Mouse (Mus musculus) limb, embryonic 14.5 days (tissue): Measurements from ENCODE around the gene Add2. TPM values are rescaled to one million over a fixed set of nuclear protein-coding genes. Genes with fewer than 3 reads are reported as not detected.

Experiments
- ATAC-seq: fragments of 200-750 bp; cut with Nextera tagmentation; 2 replicates; pipeline ENCODE4 v1.8.0; 2017; ENCODE audit warnings: low read depth, moderate number of reproducible peaks, moderate TSS enrichment; ENCODE audit not compliant: low FRiP score
- DNase-seq: peaks from one replicate; pipeline ENCODE4 v3.0.0-alpha.2; 2015; ENCODE audit warnings: low spot score
- H3K27ac ChIP-seq: fragments of 300-500 bp; sonication (generic); replicated peaks from 2 replicates; pipeline ENCODE4 v1.5.1; 2014; ENCODE audit warnings: low read depth, mild to moderate bottlenecking, low read length, moderate library complexity, mixed read lengths
- H3K27me3 ChIP-seq: fragments of 300-500 bp; sonication (generic); 2 replicates; pipeline ENCODE4 v1.6.1; 2014; ENCODE audit warnings: low read length, mixed read lengths; ENCODE audit not compliant: control insufficient read depth, insufficient read depth
- H3K36me3 ChIP-seq: fragments of 300-500 bp; sonication (generic); 2 replicates; pipeline ENCODE4 v1.6.1; 2014; ENCODE audit warnings: mild to moderate bottlenecking, low read length, moderate library complexity, mixed read lengths; ENCODE audit not compliant: control insufficient read depth, insufficient read depth
- H3K4me1 ChIP-seq: fragments of 300-500 bp; sonication (generic); 2 replicates; pipeline ENCODE4 v1.6.1; 2014; ENCODE audit warnings: antibody characterized with exemption, low read length, mixed read lengths; ENCODE audit not compliant: control insufficient read depth, insufficient read depth
- H3K4me2 ChIP-seq: fragments of 300-500 bp; sonication (generic); replicated peaks from 2 replicates; pipeline ENCODE4 v1.6.1; 2014; ENCODE audit warnings: low read depth, mild to moderate bottlenecking, low read length, moderate library complexity; ENCODE audit not compliant: severe bottlenecking
- H3K4me3 ChIP-seq: fragments of 300-500 bp; sonication (generic); replicated peaks from 2 replicates; pipeline ENCODE4 v1.5.1; 2014; ENCODE audit warnings: low read length
- H3K9ac ChIP-seq: fragments of 300-500 bp; sonication (generic); 2 replicates; pipeline ENCODE4 v1.6.1; 2014; ENCODE audit warnings: mild to moderate bottlenecking, low read depth, low read length, moderate library complexity; ENCODE audit not compliant: severe bottlenecking
- H3K9me3 ChIP-seq: fragments of 300-500 bp; sonication (generic); 2 replicates; pipeline ENCODE4 v1.6.1; 2016; ENCODE audit warnings: low read length; ENCODE audit not compliant: control insufficient read depth
- POLR2A ChIP-seq: fragments of 200-500 bp; IDR thresholded peaks from 2 replicates; pipeline ENCODE4 v1.8.0; 2012; ENCODE audit warnings: inconsistent platforms, mild to moderate bottlenecking, moderate library complexity, borderline replicate concordance; ENCODE audit not compliant: insufficient read depth, insufficient read length; ENCODE audit errors: extremely low read depth
- WGBS: fragments of 180-500 bp; shearing (Covaris S2); extraction: QIAGEN DNeasy Blood & Tissue Kit; methylation state at CpG from one replicate; pipeline ENCODE4 v1.1.7; 2014; 5-methylcytosine and 5-hydroxymethylcytosine counted together
- polyA plus RNA-seq, 2 experiments: library from polyadenylated mRNA; depleted of rRNA in 1 of 2; stranded (reverse) in 1 of 2; unstranded in 1 of 2; fragments of >200 nt; fragmentation: Nextera tagmentation in 1 of 2; extraction: Ambion mirVana in 1 of 2; gene quantifications; 2 replicates each; pipeline versions ENCODE4 v1.2.1 to v1.2.3; 2012 to 2014

Add2 gene
- polyA plus RNA-seq, 2 experiments: 1.4 to 2.6 TPM

DNA sequence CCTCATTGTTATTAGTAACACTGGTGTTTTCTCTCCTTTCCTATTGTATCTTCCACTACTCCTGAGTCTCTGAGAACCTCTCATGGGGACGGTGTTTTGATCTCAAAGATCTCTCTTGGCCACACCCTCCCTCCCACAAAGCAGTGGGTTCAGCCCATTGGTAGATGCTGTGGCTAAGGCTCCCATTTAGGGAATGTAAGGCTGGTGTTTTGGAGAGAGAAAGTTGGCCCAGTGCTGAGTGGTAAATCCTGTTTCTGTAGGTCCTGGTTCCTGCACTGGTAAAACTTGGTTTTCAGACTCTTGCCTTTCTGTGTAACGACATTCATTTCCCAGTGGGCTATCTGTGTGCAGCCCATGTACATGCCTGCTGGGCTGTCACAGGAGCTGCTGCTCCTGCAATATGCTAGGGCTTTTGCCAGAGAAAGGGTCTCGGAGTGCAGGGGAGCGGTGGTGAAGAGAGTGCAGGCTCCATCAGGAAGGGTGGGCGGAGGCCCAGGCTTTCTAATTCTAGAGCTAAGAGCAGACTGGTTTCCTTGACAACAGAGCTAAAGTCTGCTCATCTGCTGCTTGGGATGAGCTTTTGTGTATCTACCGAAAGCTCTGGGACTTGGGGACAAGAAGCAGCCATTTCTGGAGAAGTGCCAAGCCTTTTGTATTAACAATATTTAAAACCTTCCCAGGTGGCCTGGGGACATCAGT lies 36.0 kb downstream of the Add2 start:
- Histone ChIP-seq H3K4me2 (no peak overlapping the region), H3K27me3 (no peaks in the 10 kb centered on the region), H3K27ac (no peak overlapping the region), H3K4me1 (no peaks in the 10 kb centered on the region), H3K36me3 (no peaks in the 10 kb centered on the region), H3K9ac (no peak overlapping the region), H3K4me3 (no peak overlapping the region), H3K9me3 (no peaks in the 10 kb centered on the region)
- DNase-seq (peak; percentile 45), ATAC-seq (no peak)
- WGBS: 51% methylated on average over 6 of the region's 6 CpGs
- no peak for TF ChIP-seq POLR2A

DNA sequence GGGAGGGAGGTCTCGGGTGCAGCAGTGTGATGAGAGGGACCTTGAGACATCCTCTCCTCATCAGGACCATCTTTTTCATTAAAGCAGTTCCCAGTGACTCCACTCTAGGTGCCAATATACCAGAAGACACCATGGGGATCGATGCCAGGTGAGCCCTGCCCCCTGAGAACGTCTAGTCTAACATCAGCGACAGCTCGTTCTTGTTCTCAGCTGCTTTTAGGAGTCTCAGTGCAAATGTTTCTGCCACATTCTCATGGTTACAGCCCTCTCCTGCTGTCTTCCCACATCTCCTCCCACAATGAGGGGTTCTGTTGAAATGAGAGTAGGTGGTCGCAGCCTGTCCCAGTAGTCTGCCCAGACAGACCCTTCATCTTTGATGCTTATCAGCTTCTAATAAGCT lies 38.2 kb downstream of the Add2 start:
- Histone ChIP-seq H3K4me3 (no peak overlapping the region), H3K36me3 (no peaks in the 10 kb centered on the region), H3K9ac (no peak overlapping the region), H3K27ac (no peak overlapping the region), H3K4me1 (no peaks in the 10 kb centered on the region), H3K27me3 (no peaks in the 10 kb centered on the region), H3K9me3 (no peaks in the 10 kb centered on the region), H3K4me2 (no peak overlapping the region)
- TF ChIP-seq POLR2A: no peak
- DNase-seq: no peak
- WGBS: 77% methylated on average over 6 of the region's 6 CpGs
- no peak for ATAC-seq

DNA sequence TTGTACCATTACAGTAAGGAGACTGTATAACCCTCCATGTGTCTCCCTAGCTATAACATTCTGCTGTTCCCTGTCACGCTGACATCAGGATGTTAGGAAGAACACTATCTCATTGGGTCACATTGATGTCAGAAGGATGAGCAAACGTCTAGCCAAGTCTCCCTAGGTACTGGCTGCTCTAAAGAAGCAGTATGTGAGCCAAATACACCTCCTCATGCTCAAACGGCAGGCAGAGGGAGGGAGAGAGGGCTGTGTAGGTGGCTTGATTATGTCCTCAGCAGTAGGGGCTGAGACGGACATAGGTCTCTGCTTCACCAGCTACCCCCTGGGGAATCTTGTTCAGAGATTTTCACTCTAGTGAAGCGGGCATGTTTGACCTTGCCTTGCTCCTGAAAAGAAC lies 38.7 kb downstream of the Add2 start:
- no peak for TF ChIP-seq POLR2A
- Histone ChIP-seq H3K9me3 (no peaks in the 10 kb centered on the region), H3K4me3 (no peak overlapping the region), H3K27ac (no peak overlapping the region), H3K9ac (no peak overlapping the region), H3K4me2 (no peak overlapping the region), H3K27me3 (no peaks in the 10 kb centered on the region), H3K4me1 (no peaks in the 10 kb centered on the region), H3K36me3 (no peaks in the 10 kb centered on the region)
- no peak for ATAC-seq
- DNase-seq: no peak
- WGBS: 54% methylated on average over 5 of the region's 5 CpGs

DNA sequence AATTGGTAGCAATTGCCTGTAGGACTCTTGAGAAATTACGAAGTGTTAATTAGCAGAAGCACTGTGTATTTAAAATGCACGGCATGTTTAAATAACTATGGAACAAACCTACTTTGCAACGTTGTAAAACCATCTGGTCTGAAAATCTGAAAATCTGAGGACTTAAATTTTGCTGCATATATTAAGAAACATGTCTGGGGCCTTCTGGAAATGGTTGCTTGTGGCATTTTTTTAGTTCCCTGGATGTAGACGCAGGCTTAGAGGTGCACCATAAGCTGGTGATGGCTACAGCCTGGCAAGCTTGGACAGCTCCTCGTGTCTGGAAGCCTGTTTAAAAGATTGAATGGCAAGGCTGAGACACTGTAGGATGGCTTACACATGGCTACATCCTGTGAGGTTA lies 40.5 kb downstream of the Add2 start:
- H3K27ac ChIP-seq: no peak overlapping the region
- H3K27me3 ChIP-seq: no peaks in the 10 kb centered on the region
- H3K4me1 ChIP-seq: no peaks in the 10 kb centered on the region
- H3K4me3 ChIP-seq: no peak overlapping the region
- H3K4me2 ChIP-seq: no peak overlapping the region
- no peaks in the 10 kb centered on the region for H3K36me3 ChIP-seq
- no peak for TF ChIP-seq POLR2A
- WGBS: 55% methylated on average over 5 of the region's 5 CpGs
- no peak overlapping the region for H3K9ac ChIP-seq
- ATAC-seq (no peak), DNase-seq (no peak)
- no peaks in the 10 kb centered on the region for H3K9me3 ChIP-seq

DNA sequence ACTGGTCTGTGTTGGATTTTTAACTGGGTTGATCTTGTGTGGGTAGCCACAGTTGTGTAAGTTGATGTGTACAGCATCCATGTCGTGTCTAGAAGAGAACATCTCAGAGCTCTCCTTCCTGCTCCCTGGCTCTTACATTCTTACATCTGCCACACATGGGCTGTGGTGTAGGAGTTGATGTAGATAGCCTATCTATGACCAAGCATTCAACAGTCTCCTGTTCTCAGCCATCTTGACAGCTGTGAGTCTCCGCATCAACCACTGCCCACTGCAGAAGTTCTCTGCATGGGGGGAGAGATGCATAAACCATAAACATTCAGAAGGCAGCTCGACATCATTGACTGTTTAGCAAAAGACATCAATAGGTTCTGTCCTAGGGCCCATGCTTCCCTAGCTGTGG lies 41.4 kb downstream of the Add2 start:
- no peak overlapping the region for H3K27ac ChIP-seq
- 77% methylated on average over 3 of the region's 3 CpGs for WGBS
- no peak for TF ChIP-seq POLR2A
- H3K4me3 ChIP-seq: no peak overlapping the region
- H3K4me1 ChIP-seq: no peaks in the 10 kb centered on the region
- H3K9me3 ChIP-seq: no peaks in the 10 kb centered on the region
- ATAC-seq (no peak), DNase-seq (no peak)
- no peak overlapping the region for H3K9ac ChIP-seq
- no peak overlapping the region for H3K4me2 ChIP-seq
- no peaks in the 10 kb centered on the region for H3K36me3 ChIP-seq
- H3K27me3 ChIP-seq: no peaks in the 10 kb centered on the region
